Mouse (Mus musculus) bone marrow macrophage, adult 2 months (primary cell): ENCODE results near the gene Slc25a39.

Experiments used
- CTCF ChIP-seq: IDR thresholded peaks from 2 replicates; pipeline ENCODE4 v1.5.1; 2012; ENCODE audit warnings: low read depth, mild to moderate bottlenecking, low read length, moderate library complexity
- POLR2A ChIP-seq: IDR thresholded peaks from 2 replicates; pipeline ENCODE4 v1.6.1; 2012; ENCODE audit warnings: mild to moderate bottlenecking, low read depth, low read length, borderline replicate concordance

- no peak for TF ChIP-seq CTCF
- TF ChIP-seq POLR2A: no peak
These were observed 26.2 kb downstream of the Slc25a39 start for GRCm38 (mm10) chr11:102381341-102382100.
